Mouse (Mus musculus): ENCODE data around the gene Stk11ip. TPM values are rescaled to one million over a fixed set of nuclear protein-coding genes. Genes with fewer than 3 reads are reported as not detected.

Stk11ip gene
- total RNA-seq, 2 experiments from 2014 or later, result 22.8 to 24.2 TPM

GRCm38 (mm10) chr1:75564916-75565315 is 43.6 kb downstream of the Stk11ip start:
- no peak for DNase-seq (ENCODE audit: low spot score in 2 of 2)

- DNase-seq (ENCODE audit: low spot score in 2 of 2), result no peak
Measured at GRCm38 (mm10) chr1:75565616-75566015, 44.3 kb downstream of the Stk11ip start.

GRCm38 (mm10) chr1:75570403-75570802 is 49.1 kb downstream of the Stk11ip start:
- no peak for DNase-seq (ENCODE audit: low spot score in 2 of 2)

GRCm38 (mm10) chr1:75572776-75573175 is 51.4 kb downstream of the Stk11ip start:
- no peak for DNase-seq (ENCODE audit: low spot score in 2 of 2)

GRCm38 (mm10) chr1:75573715-75574114 is 52.4 kb downstream of the Stk11ip start:
- DNase-seq (ENCODE audit: low spot score in 2 of 2), result no peak

- no peak for DNase-seq (ENCODE audit: low spot score in 2 of 2)
Measured at GRCm38 (mm10) chr1:75574476-75575310, 53.4 kb downstream of the Stk11ip start.

GRCm38 (mm10) chr1:75581936-75582624 is 60.8 kb downstream of the Stk11ip start:
- no peak for DNase-seq (ENCODE audit: low spot score in 2 of 2)

GRCm38 (mm10) chr1:75582625-75582956 is 61.3 kb downstream of the Stk11ip start:
- DNase-seq (ENCODE audit: low spot score in 2 of 2), result no peak

- no peak for DNase-seq (ENCODE audit: low spot score in 2 of 2)
Measured at GRCm38 (mm10) chr1:75583034-75583433, 61.7 kb downstream of the Stk11ip start.

- no peak for DNase-seq (ENCODE audit: low spot score in 2 of 2)
Measured at GRCm38 (mm10) chr1:75586791-75587190, 65.5 kb downstream of the Stk11ip start.

Other genes starting within 250 kb of the Stk11ip start
- gene Resp18, start 243.1 kb upstream of the Stk11ip start, total RNA-seq (2021), result 100 to 1,000 TPM; 104 to 114 TPM
- gene Dnpep, start 203.5 kb upstream of the Stk11ip start, total RNA-seq (2021), result 10 to 100 TPM; 49.2 to 50.0 TPM
- under 1 TPM; 0.48 to 0.69 TPM for gene Des, start 161.2 kb upstream of the Stk11ip start, total RNA-seq (2021)
- gene Speg, start 146.2 kb upstream of the Stk11ip start, total RNA-seq (2021), result 100 to 1,000 TPM; 168 to 178 TPM
- gene Gmppa, start 85.6 kb upstream of the Stk11ip start, total RNA-seq (2021), result 10 to 100 TPM; 66.4 to 69.1 TPM
- gene Asic4, start 71.1 kb upstream of the Stk11ip start, total RNA-seq (2021), result 1 to 10 TPM; 7.3 to 8.1 TPM
- 10 to 100 TPM; 90.3 to 91.5 TPM for gene Chpf, start 42.2 kb upstream of the Stk11ip start, total RNA-seq (2021)
- gene Tmem198, start 42.0 kb upstream of the Stk11ip start, total RNA-seq (2021), result 10 to 100 TPM; 68.6 to 70.6 TPM
- 10 to 100 TPM; 18.3 to 19.2 TPM for gene Obsl1, start 15.1 kb upstream of the Stk11ip start, total RNA-seq (2021)
- 10 to 100 TPM; 13.1 to 14.5 TPM for gene Inha, start 14.5 kb upstream of the Stk11ip start, total RNA-seq (2021)
- gene Slc4a3, start 24.7 kb downstream of the Stk11ip start, total RNA-seq (2021), result 100 to 1,000 TPM; 109 to 111 TPM

Measured in layer of hippocampus, adult 18-20 months (tissue).